Mouse (Mus musculus) bone marrow, adult 2 months (tissue): ENCODE measurements around the gene Lbp.

ENCODE experiments used
- CTCF ChIP-seq: fragments of 200-500 bp; IDR thresholded peaks from 2 replicates; pipeline ENCODE4 v1.5.1; 2011; ENCODE audit warnings: low read length, control low read depth; ENCODE audit not compliant: control insufficient read depth, insufficient read depth
- POLR2A ChIP-seq: fragments of 200-500 bp; IDR thresholded peaks from 2 replicates; pipeline ENCODE4 v1.6.1; 2011; ENCODE audit warnings: low read depth, mild to moderate bottlenecking, control low read depth, low read length, borderline replicate concordance; ENCODE audit not compliant: control insufficient read depth

- TF ChIP-seq CTCF (no peak), POLR2A (no peak)
Measured at GRCm38 (mm10) chr2:158299203-158299602, 7.1 kb upstream of the Lbp start.
